Mouse (Mus musculus) lung, postnatal 0 days (tissue): ENCODE measurements around the gene Pan3.

Experiments
- CTCF ChIP-seq: IDR thresholded peaks from 2 replicates; pipeline ENCODE4 v1.5.1; 2016; ENCODE audit warnings: antibody characterized with exemption, mild to moderate bottlenecking
- EP300 ChIP-seq: IDR thresholded peaks from 2 replicates; pipeline ENCODE4 v1.6.1; 2016; ENCODE audit warnings: antibody characterized with exemption, mild to moderate bottlenecking, control low read depth

- TF ChIP-seq CTCF, result no peak
- TF ChIP-seq EP300, result no peak
Measured at GRCm38 (mm10) chr5:147563511-147564139, 133.7 kb downstream of the Pan3 start.
